Comparison of ENCODE assay signal across 31 mouse cellular contexts in genomic region chr2:5760479-5761008, GRCm38 (mm10). TPM values are rescaled to one million over a fixed set of nuclear protein-coding genes. Genes with fewer than 3 reads are reported as not detected.
DNase-seq lines count a peak whose midpoint lies in the region; ATAC-seq and TF ChIP-seq lines count a peak whose summit lies in the region.
"Had no signal": no experiment of that assay in that cellular context is flagged by ENCODE, and none has a peak within 500 bp of the region (broad histone marks: within the 10 kb centered on the region; RNA-seq: fewer than 3 reads in every experiment).

No protein-coding gene starts in this region.

- 94% methylated on average over 8 of the region's 8 CpGs for WGBS in midbrain, embryonic 11.5 days
- WGBS in midbrain, embryonic 16.5 days = 93% methylated on average over 8 of the region's 8 CpGs

- peak; percentile 35 for DNase-seq in midbrain, embryonic 11.5 days (ENCODE audit: low spot score, missing footprints)
- DNase-seq in ES-CJ7 (ENCODE audit: low read depth, low spot score) (peak; percentile 20), ZHBTc4 (ENCODE audit: low read depth, low spot score) (peak; percentile 81)
- no peak for DNase-seq in adrenal gland, postnatal 14 days
- DNase-seq: adrenal gland, adult 8-10 months; adrenal gland, postnatal 36 days; cerebellum, adult 11 months; cerebellum, adult 8-10 months; cerebellum, postnatal 10 days; cerebellum, postnatal 36 days; embryo, embryonic 11 days; gastrocnemius, postnatal 36 days; heart, postnatal 10 days; kidney, adult 2 months had no signal

- ATAC-seq in midbrain, embryonic 11.5 days (ENCODE audit: low FRiP score) = no peak
- no peak for ATAC-seq in midbrain, embryonic 16.5 days
- ATAC-seq in cerebellum, adult (ENCODE audit: insufficient number of reproducible peaks, low FRiP score, low TSS enrichment) = no peak
- ATAC-seq: activated CD4-positive, CD25-positive, alpha-beta regulatory T cell, adult 4 months; CD4-positive, CD25-positive, alpha-beta regulatory T cell, adult 4 months; forebrain, embryonic 15.5 days; intestine, postnatal 0 days; Patski had no signal

- no peak overlapping the region for H3K9ac ChIP-seq in midbrain, embryonic 11.5 days (ENCODE audit: low read length)
- no peak overlapping the region for H3K9ac ChIP-seq in midbrain, embryonic 16.5 days (ENCODE audit: low read depth, low read length)
- H3K9ac ChIP-seq: embryonic facial prominence, embryonic 13.5 days; forebrain, embryonic 12.5 days; forebrain, embryonic 15.5 days; heart, embryonic 12.5 days; heart, embryonic 15.5 days; hindbrain, embryonic 12.5 days; hindbrain, embryonic 15.5 days had no signal

- H3K27me3 ChIP-seq in midbrain, embryonic 11.5 days (ENCODE audit: control insufficient read depth, insufficient read depth, low read length) = no peaks in the 10 kb centered on the region
- no peaks in the 10 kb centered on the region for H3K27me3 ChIP-seq in midbrain, embryonic 16.5 days (ENCODE audit: control insufficient read depth, insufficient read depth, low read depth, low read length)
- no peaks in the 10 kb centered on the region for H3K27me3 ChIP-seq in E14TG2a.4 (ENCODE audit: insufficient read depth, low read length)
- H3K27me3 ChIP-seq: embryonic facial prominence, embryonic 13.5 days; forebrain, embryonic 12.5 days; forebrain, embryonic 15.5 days; heart, embryonic 12.5 days; heart, embryonic 15.5 days; hindbrain, embryonic 12.5 days; hindbrain, embryonic 15.5 days; Patski had no signal

- no peak overlapping the region for H3K4me3 ChIP-seq in midbrain, embryonic 11.5 days (ENCODE audit: low read depth, low read length)
- no peak overlapping the region for H3K4me3 ChIP-seq in midbrain, embryonic 16.5 days (ENCODE audit: low read depth, low read length)
- peak overlapping the region; percentile 76 for H3K4me3 ChIP-seq in E14TG2a.4 (replicated peaks; ENCODE audit: low read length)
- H3K4me3 ChIP-seq: embryonic facial prominence, embryonic 10.5 days; embryonic facial prominence, embryonic 13.5 days; erythroblast, embryonic 14.5 days; forebrain, embryonic 12.5 days; forebrain, embryonic 15.5 days; heart, embryonic 12.5 days; heart, embryonic 15.5 days; hindbrain, embryonic 12.5 days; hindbrain, embryonic 15.5 days had no signal

- no peak overlapping the region for H3K4me2 ChIP-seq in midbrain, embryonic 11.5 days
- H3K4me2 ChIP-seq in midbrain, embryonic 16.5 days (ENCODE audit: low read length) = no peak overlapping the region
- H3K4me2 ChIP-seq: embryonic facial prominence, embryonic 13.5 days; forebrain, embryonic 12.5 days; forebrain, embryonic 15.5 days; heart, embryonic 12.5 days; heart, embryonic 15.5 days; hindbrain, embryonic 12.5 days; hindbrain, embryonic 15.5 days had no signal

- H3K27ac ChIP-seq in midbrain, embryonic 11.5 days (ENCODE audit: low read depth, low read length) = no peak overlapping the region
- H3K27ac ChIP-seq in midbrain, embryonic 16.5 days (ENCODE audit: low read length) = no peak overlapping the region
- H3K27ac ChIP-seq: embryonic facial prominence, embryonic 10.5 days; embryonic facial prominence, embryonic 13.5 days; forebrain, embryonic 12.5 days; forebrain, embryonic 15.5 days; heart, embryonic 15.5 days; hindbrain, embryonic 12.5 days; hindbrain, embryonic 15.5 days had no signal

- no peaks in the 10 kb centered on the region for H3K9me3 ChIP-seq in midbrain, embryonic 11.5 days (ENCODE audit: control insufficient read depth, low read length)
- H3K9me3 ChIP-seq in midbrain, embryonic 16.5 days (replicated peaks; ENCODE audit: control insufficient read depth, low read length, poor library complexity, severe bottlenecking) = no peaks in the 10 kb centered on the region
- H3K9me3 ChIP-seq in E14TG2a.4 (ENCODE audit: low read length) = peaks cover 4% of the 10 kb centered on the region; the same call in 1 of the 2 replicates
- H3K9me3 ChIP-seq: embryonic facial prominence, embryonic 10.5 days; embryonic facial prominence, embryonic 13.5 days; forebrain, embryonic 12.5 days; forebrain, embryonic 15.5 days; G1E; heart, embryonic 12.5 days; heart, embryonic 15.5 days; hindbrain, embryonic 12.5 days; hindbrain, embryonic 15.5 days had no signal

- H3K4me1 ChIP-seq in midbrain, embryonic 11.5 days (ENCODE audit: control insufficient read depth, insufficient read depth, low read length) = no peaks in the 10 kb centered on the region
- H3K4me1 ChIP-seq in midbrain, embryonic 16.5 days (ENCODE audit: control insufficient read depth, insufficient read depth, low read length) = no peaks in the 10 kb centered on the region
- H3K4me1 ChIP-seq in E14TG2a.4 (replicated peaks; ENCODE audit: low read depth, low read length) = peaks cover 19% of the 10 kb centered on the region
- H3K4me1 ChIP-seq: embryonic facial prominence, embryonic 10.5 days; embryonic facial prominence, embryonic 13.5 days; forebrain, embryonic 12.5 days; forebrain, embryonic 15.5 days; heart, embryonic 12.5 days; heart, embryonic 15.5 days; hindbrain, embryonic 12.5 days; hindbrain, embryonic 15.5 days had no signal

- TF ChIP-seq CTCF in E14TG2a.4 (conservative IDR thresholded peaks at IDR 0.05; ENCODE audit: low read length) = no peak

- H3K36me3 ChIP-seq in midbrain, embryonic 11.5 days (ENCODE audit: control insufficient read depth, insufficient read depth, low read length) = no peaks in the 10 kb centered on the region
- H3K36me3 ChIP-seq in midbrain, embryonic 16.5 days (ENCODE audit: control insufficient read depth, insufficient read depth, low read length) = no peaks in the 10 kb centered on the region
- H3K36me3 ChIP-seq in E14TG2a.4 (ENCODE audit: insufficient read depth, low read length) = no peaks in the 10 kb centered on the region
- H3K36me3 ChIP-seq: embryonic facial prominence, embryonic 10.5 days; embryonic facial prominence, embryonic 13.5 days; forebrain, embryonic 12.5 days; forebrain, embryonic 15.5 days; G1E; heart, embryonic 12.5 days; heart, embryonic 15.5 days; hindbrain, embryonic 12.5 days; hindbrain, embryonic 15.5 days had no signal

RNA-seq across cellular contexts. Expression of gene Camk1d, which starts 46.2 kb away (rescaled TPM):
- 1.8 and 2.0 TPM in 2 replicates for polyA plus RNA-seq in midbrain, embryonic 11.5 days (2014; fragmentation: Nextera tagmentation; extraction: Ambion mirVana)
- polyA plus RNA-seq in midbrain, embryonic 16.5 days (2015; fragmentation: Nextera tagmentation; extraction: Ambion mirVana) = 7.2 and 7.7 TPM in 2 replicates
- 7.4 and 8.7 TPM in 2 replicates for total RNA-seq in adrenal gland, postnatal 14 days (2021)
